Mouse (Mus musculus): Measurements from ENCODE around the gene Ncam1. TPM values are rescaled to one million over a fixed set of nuclear protein-coding genes. Genes with fewer than 3 reads are reported as not detected.

Gene Ncam1
- total and polyA plus RNA-seq, 3 experiments: 4.1 to 5.4 (median 4.7) TPM

DNA sequence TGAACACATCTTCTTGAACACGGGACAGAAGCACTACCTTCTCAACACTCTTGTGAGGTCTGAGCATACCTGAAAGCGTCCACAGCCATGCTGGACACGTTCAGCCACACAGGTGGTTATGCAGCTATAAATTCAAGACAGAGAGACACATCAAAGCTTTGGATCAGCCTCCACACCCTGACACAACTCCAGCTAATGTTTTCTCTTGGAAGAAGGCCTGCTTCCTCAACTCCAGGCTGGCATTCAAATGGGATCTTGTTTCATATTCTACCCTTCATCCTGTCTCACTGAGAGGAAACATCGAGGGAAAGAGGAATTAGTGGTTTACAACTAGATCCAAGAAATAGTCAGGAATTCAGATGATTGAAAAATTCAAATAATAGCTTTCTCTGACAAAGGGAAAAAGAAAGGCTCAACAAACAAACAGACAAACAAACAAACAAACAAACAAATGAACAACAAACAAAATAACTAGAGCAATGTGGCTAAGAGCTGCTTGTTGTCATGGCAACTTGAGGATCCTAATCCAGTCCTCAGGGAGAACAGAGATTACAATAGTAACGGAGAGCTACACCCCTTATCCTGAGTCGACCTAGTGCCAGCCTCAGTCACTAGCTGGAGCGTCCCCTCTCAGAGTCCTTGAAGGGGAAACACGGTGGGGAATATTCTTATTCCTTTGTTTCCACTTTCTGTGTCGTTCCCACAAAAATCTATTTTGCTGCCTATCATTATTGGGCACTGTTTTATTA is 175.6 kb downstream of the Ncam1 start:
- Histone ChIP-seq H3K9ac (ENCODE audit: low read depth, low read length) (no peak overlapping the region), H3K4me3 (no peak overlapping the region), H3K27ac (no peak overlapping the region), H3K79me2 (replicated peaks; ENCODE audit: control insufficient read depth, insufficient read depth, low read length) (no peaks in the 10 kb centered on the region), H3K36me3 (ENCODE audit: control insufficient read depth, insufficient read depth, low read length) (no peaks in the 10 kb centered on the region), H3K4me1 (ENCODE audit: control insufficient read depth, insufficient read depth, low read length) (no peaks in the 10 kb centered on the region; the same call in 1 of the 2 replicates), H3K27me3 (ENCODE audit: control insufficient read depth, insufficient read depth, low read length) (no peaks in the 10 kb centered on the region)
- WGBS: 66% methylated on average over 9 of the region's 9 CpGs
- intact Hi-C loops (cut with DNase I): no loop called here
- DNase-seq: no peak
- no peak for TF ChIP-seq CTCF (IDR thresholded peaks at IDR 0.05)
- TF ChIP-seq POLR2A (IDR thresholded peaks at IDR 0.05; ENCODE audit: insufficient read depth, low read depth, low read length): no peak
- no peak for TF ChIP-seq EP300 (IDR thresholded peaks at IDR 0.05; ENCODE audit: insufficient read depth, low read depth, low read length)

DNA sequence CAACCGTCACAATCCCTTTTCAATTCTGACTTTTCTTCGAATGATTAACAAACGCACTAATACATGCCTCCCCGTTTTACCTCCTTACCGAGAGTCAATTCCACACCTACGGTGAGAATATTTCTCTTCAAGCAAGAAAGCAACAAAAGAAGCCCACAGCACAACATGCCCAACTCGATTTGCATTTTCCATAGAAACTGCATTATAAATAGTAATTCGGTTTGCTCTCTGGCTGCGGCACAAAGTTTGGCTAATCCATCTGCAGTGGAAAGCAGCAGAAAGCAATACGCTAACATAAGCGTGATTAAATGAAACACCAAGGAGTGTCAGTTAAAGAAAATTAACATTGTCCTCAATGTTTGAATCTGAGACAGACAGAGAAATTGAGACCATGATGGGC is 177.0 kb downstream of the Ncam1 start:
- intact Hi-C loops (cut with DNase I): no loop called here
- TF ChIP-seq POLR2A (IDR thresholded peaks at IDR 0.05; ENCODE audit: insufficient read depth, low read depth, low read length) (no peak), CTCF (IDR thresholded peaks at IDR 0.05) (no peak), EP300 (IDR thresholded peaks at IDR 0.05; ENCODE audit: insufficient read depth, low read depth, low read length) (no peak)
- 96% methylated on average over 11 of the region's 11 CpGs for WGBS

DNA sequence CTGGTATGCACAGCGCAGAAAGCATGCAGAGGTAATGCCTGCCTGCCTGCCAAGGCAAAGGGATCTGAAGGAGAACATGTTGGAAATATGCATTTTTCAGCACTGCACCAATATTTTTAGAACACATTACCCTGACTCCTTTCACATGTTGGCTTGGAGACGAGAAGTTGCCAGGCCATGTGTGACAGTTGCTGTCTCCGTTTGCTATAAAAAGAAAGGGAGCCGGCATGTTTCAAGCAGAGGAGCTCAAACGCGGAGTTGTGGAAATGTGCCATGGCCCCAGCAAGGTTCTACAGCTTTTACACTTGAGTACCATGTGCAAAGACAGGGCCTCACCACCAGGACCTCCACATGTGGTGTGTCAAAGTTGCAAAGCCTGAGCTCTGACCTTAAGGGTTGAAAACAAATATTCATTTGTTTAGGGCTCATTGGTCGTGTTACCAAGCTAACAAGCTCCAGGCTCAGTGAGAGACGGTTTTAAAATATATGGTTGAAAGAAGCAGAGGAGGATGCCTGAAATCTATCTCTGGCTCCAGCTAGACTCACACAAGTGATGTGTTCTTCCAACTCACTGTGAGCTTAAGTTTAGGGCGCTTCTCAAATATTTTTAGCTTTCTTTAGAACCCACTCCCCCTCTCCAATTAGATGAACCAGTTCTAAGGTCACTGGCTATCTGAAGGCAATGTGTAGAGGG is 179.9 kb downstream of the Ncam1 start:
- Histone ChIP-seq H3K27ac (no peak overlapping the region), H3K4me1 (ENCODE audit: control insufficient read depth, insufficient read depth, low read length) (no peaks in the 10 kb centered on the region; the same call in 1 of the 2 replicates), H3K27me3 (ENCODE audit: control insufficient read depth, insufficient read depth, low read length) (no peaks in the 10 kb centered on the region), H3K36me3 (ENCODE audit: control insufficient read depth, insufficient read depth, low read length) (no peaks in the 10 kb centered on the region), H3K4me3 (no peak overlapping the region), H3K79me2 (replicated peaks; ENCODE audit: control insufficient read depth, insufficient read depth, low read length) (no peaks in the 10 kb centered on the region), H3K9ac (ENCODE audit: low read depth, low read length) (no peak overlapping the region)
- intact Hi-C loops (cut with DNase I): loop anchor here (5.0 kb wide), 1 partner anchor 127 kb away; no protein-coding TSS in a partner anchor
- TF ChIP-seq EP300 (IDR thresholded peaks at IDR 0.05; ENCODE audit: insufficient read depth, low read depth, low read length) (no peak), CTCF (IDR thresholded peaks at IDR 0.05) (no peak), POLR2A (IDR thresholded peaks at IDR 0.05; ENCODE audit: insufficient read depth, low read depth, low read length) (no peak)
- DNase-seq: no peak
- 78% methylated on average over 9 of the region's 9 CpGs for WGBS

More for the DNA sequence above, 177.0 kb downstream of the Ncam1 start:
- no peak for DNase-seq
- H3K27ac ChIP-seq: no peak overlapping the region
- H3K36me3 ChIP-seq (ENCODE audit: control insufficient read depth, insufficient read depth, low read length): no peaks in the 10 kb centered on the region
- no peak overlapping the region for H3K4me3 ChIP-seq
- no peaks in the 10 kb centered on the region for H3K27me3 ChIP-seq (ENCODE audit: control insufficient read depth, insufficient read depth, low read length)
- H3K79me2 ChIP-seq (replicated peaks; ENCODE audit: control insufficient read depth, insufficient read depth, low read length): no peaks in the 10 kb centered on the region
- H3K4me1 ChIP-seq (ENCODE audit: control insufficient read depth, insufficient read depth, low read length): no peaks in the 10 kb centered on the region; the same call in 1 of the 2 replicates
- no peak overlapping the region for H3K9ac ChIP-seq (ENCODE audit: low read depth, low read length)

DNA sequence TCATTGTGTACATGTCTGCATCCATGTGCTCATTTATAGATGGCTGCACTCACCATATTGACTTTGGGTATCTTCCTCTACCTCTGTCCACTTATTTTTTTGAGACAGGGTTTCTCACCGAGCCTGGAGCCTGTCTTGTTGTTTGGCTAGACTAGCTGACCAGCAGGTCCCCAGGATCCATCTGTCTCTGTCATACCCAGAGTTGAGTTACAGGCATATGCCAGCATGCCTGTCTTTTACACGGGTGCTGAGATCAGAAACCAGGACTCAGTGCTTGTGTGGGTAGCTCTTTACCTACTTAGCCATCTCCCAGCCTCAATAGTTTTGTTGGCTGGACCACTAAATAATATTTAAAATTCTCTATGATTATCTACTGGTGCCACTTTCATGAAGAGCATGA is 180.5 kb downstream of the Ncam1 start:
- WGBS: 79% methylated on average over 2 of the region's 2 CpGs
- Histone ChIP-seq H3K36me3 (ENCODE audit: control insufficient read depth, insufficient read depth, low read length) (no peaks in the 10 kb centered on the region), H3K79me2 (replicated peaks; ENCODE audit: control insufficient read depth, insufficient read depth, low read length) (no peaks in the 10 kb centered on the region), H3K4me1 (ENCODE audit: control insufficient read depth, insufficient read depth, low read length) (no peaks in the 10 kb centered on the region; the same call in 1 of the 2 replicates), H3K4me3 (no peak overlapping the region), H3K27me3 (ENCODE audit: control insufficient read depth, insufficient read depth, low read length) (no peaks in the 10 kb centered on the region), H3K9ac (ENCODE audit: low read depth, low read length) (no peak overlapping the region), H3K27ac (no peak overlapping the region)
- DNase-seq: no peak
- intact Hi-C loops (cut with DNase I): loop anchor here (5.0 kb wide), 1 partner anchor 126 kb away; no protein-coding TSS in a partner anchor
- TF ChIP-seq CTCF (IDR thresholded peaks at IDR 0.05) (no peak), EP300 (IDR thresholded peaks at IDR 0.05; ENCODE audit: insufficient read depth, low read depth, low read length) (no peak), POLR2A (IDR thresholded peaks at IDR 0.05; ENCODE audit: insufficient read depth, low read depth, low read length) (no peak)

DNA sequence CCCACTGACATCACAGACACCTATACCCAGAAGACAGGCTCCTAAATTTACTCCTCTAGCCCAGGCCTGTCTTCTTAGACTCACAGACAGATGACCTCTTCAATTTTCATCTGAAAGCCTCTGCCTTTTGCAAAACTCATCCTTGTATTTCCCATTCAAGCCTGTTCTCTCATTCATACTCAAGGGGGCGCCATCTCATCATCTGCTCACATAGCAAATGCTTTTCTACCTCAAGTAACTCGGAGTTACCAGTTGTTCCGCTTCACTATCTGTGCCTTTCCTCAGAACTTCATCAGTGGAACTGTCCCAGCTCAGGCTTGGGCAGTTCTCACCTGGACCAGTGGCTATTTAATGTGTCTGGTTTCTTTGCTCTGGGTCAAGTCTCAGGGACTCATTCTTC is 181.5 kb downstream of the Ncam1 start:
- no peak overlapping the region for H3K4me3 ChIP-seq
- no peak overlapping the region for H3K27ac ChIP-seq
- H3K4me1 ChIP-seq (ENCODE audit: control insufficient read depth, insufficient read depth, low read length): no peaks in the 10 kb centered on the region; the same call in 1 of the 2 replicates
- intact Hi-C loops (cut with DNase I): loop anchor here (2.0 to 5.0 kb wide), 3 partner anchors 125 to 702 kb away; no protein-coding TSS in a partner anchor
- H3K36me3 ChIP-seq (ENCODE audit: control insufficient read depth, insufficient read depth, low read length): no peaks in the 10 kb centered on the region
- DNase-seq: peak in 1 of 2 experiments; percentile 7
- TF ChIP-seq CTCF (IDR thresholded peaks at IDR 0.05) (peak; percentile 82), POLR2A (IDR thresholded peaks at IDR 0.05; ENCODE audit: insufficient read depth, low read depth, low read length) (no peak), EP300 (IDR thresholded peaks at IDR 0.05; ENCODE audit: insufficient read depth, low read depth, low read length) (no peak)
- H3K79me2 ChIP-seq (replicated peaks; ENCODE audit: control insufficient read depth, insufficient read depth, low read length): no peaks in the 10 kb centered on the region
- no peaks in the 10 kb centered on the region for H3K27me3 ChIP-seq (ENCODE audit: control insufficient read depth, insufficient read depth, low read length)
- no peak overlapping the region for H3K9ac ChIP-seq (ENCODE audit: low read depth, low read length)
- 15% methylated on average over 3 of the region's 3 CpGs for WGBS

DNA sequence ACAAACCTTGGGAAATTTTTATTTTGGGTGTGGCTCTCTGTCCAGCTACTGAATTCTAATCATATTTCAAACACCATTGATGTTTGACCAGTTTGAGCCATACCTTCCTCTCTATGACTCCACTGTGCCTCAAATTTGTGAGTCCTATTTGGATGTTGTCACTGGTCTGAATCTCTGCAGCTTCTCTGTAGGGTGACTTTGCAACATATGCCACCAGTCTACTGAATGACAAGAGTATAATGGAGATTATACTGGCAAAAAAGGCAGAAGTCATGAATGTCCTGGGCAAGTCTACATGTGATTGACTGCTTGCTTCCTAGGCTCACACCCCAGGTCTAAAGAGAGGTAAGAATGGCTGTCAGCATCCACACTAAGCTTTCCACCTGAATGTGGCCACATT is 186.3 kb downstream of the Ncam1 start:
- TF ChIP-seq EP300 (IDR thresholded peaks at IDR 0.05; ENCODE audit: insufficient read depth, low read depth, low read length): no peak
- no peak for TF ChIP-seq POLR2A (IDR thresholded peaks at IDR 0.05; ENCODE audit: insufficient read depth, low read depth, low read length)
- no peak for TF ChIP-seq CTCF (IDR thresholded peaks at IDR 0.05)
- H3K36me3 ChIP-seq (ENCODE audit: control insufficient read depth, insufficient read depth, low read length): no peaks in the 10 kb centered on the region
- no peak overlapping the region for H3K27ac ChIP-seq
- intact Hi-C loops (cut with DNase I): no loop called here
- no peaks in the 10 kb centered on the region for H3K27me3 ChIP-seq (ENCODE audit: control insufficient read depth, insufficient read depth, low read length)
- no peak overlapping the region for H3K4me3 ChIP-seq
- no peaks in the 10 kb centered on the region for H3K79me2 ChIP-seq (replicated peaks; ENCODE audit: control insufficient read depth, insufficient read depth, low read length)
- no peaks in the 10 kb centered on the region for H3K4me1 ChIP-seq (ENCODE audit: control insufficient read depth, insufficient read depth, low read length)
- no peak for DNase-seq
- H3K9ac ChIP-seq (ENCODE audit: low read depth, low read length): no peak overlapping the region

All from heart, adult 2 months (tissue).